Mouse (Mus musculus) urinary bladder, postnatal 25 days (tissue): Measurements from ENCODE around the gene Pfkfb4.

Experiments
- DNase-seq: peaks from one replicate; pipeline ENCODE4 v3.0.0; 2022; ENCODE audit warnings: low spot score

Gene Pfkfb4

DNA sequence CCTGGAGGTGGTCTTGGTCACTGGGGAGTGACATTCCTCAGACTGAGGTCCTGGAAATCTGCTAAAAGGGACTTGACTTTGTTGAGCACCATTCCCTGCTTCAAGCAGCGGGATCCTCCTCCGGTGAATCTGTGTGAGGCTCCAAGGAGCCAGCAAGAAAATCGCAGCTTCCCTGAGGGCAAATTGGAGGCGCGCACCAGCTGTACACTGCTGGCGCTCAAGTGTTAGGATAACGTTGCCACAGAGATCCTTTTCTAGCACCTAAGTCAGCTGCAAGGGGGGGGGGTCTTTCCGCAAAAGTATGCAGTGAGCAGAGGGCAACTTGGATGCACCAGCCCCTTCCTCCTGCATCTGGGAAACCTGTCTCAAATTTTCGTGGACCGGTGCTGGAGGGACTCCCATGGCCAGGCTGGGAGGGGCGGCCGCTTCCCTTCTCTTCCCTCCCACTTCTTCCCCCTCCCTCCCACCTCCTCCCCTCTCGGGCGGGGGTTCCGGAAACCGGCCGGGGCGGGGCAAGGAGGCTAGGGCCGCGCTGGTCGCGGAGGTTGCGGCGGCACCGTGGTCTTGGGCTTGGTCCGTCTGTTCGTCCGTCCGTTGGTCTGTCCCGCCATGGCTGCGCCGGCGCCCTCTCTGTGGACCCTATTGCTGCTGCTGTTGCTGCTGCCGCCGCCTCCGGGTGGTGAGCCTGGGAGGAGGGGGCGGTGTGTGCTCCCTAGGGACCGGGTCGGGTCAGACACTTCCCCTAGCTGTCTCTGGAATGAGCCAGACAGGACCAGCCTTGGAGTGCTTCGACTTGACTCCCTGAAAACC is 46.7 kb downstream of the Pfkfb4 start, which contains the start of gene Shisa5:
Shisa5 (plus strand) TSS at position 480 of the 810 bp plus-strand sequence.
- DNase-seq: peak; percentile 84

DNA sequence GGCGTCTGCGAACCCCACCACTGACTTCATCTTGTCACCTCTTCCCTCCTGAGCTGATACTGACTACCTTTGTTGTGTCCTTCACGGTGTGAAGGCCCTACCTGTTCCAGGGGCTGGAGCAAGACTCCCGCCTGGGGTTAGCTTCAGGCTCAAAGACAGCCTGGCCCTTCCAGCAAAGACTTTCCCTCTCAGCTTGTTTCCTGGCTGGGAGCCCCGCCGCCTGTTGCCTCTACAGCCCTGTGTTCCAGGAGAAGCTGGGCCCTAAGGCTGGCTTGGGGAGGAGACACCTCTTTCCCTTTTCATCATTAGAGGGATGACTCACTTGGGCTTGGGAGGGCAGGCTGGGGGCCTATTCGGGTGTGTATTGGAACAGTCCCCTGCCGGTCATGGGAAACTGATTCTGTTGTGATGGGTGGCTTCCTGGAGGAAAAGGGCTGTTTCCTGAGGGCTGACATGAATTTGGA is 47.4 kb downstream of the Pfkfb4 start:
- peak; percentile 51 for DNase-seq

DNA sequence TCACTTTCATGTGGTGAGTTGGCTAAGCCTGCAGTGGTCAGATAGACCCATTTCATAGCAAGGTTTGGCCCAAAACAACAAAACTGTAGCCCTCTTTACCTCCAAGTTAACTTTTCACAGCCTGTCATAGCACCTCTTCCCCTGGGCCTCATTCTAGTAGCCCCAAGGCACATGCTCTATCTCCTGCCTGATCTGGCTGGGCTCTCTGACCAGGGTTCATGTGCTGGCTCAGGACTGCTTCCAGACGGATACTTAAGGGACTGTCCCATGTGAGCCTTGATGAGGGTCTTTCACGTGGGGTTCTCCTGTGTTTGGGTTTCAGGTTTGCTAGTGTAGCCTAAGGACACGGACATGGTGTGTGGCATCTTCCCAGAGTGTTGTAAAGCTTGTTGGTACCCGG is 48.1 kb downstream of the Pfkfb4 start:
- no peak for DNase-seq

DNA sequence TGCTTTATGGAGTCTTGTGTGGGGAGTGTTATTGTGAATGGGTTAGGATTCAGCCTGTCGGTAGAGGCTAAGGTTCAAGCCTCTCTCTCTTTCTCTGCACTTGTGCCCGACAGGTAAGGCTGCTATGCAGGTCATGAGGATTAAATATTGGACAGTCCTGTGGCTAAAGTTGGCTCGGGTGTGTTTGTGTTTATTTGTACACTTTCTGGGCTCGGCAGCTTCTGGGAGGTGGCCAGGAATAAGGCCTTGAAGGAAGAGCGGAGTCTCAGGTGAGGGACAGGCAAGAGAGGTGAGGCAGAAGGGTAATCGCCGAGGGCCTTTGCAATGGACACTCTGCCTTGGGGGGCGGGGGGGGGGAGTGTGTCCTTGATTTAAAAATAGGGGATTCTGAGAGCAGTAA is 48.6 kb downstream of the Pfkfb4 start:
- DNase-seq: no peak

DNA sequence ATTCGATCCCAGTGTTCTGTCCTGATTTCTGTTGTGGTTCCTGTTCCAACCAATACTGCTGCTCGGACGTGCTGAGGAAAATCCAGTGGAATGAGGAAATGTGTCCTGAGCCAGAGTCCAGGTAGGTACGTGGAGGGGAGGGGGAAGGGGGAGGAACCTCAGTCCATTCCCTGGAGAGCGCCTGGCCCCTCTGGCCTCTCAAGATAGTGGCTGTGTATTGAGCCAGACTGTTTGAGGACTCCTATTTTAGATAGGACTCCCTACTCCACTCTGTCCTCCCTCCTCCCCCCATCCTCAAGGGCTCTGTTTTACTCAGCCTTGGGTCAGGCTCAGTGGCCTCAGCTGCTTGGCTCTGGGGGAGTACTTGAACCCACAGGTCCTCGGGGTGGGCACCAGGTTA is 49.3 kb downstream of the Pfkfb4 start:
- DNase-seq: no peak

DNA sequence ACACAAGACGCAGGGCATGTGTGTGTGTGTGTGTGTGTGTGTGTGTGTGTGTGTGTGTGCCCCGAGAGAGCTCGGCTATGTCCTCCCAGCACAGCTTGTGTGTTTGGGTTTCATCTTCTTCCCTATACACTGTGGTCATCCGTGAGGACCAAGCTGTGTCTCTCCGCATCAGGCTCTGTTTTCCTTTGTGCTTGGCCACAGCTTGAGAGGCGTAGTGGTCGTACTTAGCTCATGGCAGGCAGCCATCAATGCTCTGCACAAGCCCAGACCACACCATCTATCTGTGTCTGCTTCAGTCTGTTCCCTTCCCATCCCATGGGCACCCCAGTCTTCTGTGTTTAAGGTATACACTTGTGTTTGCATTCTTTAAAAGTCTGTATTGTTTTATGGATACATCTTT is 49.8 kb downstream of the Pfkfb4 start:
- DNase-seq: no peak

DNA sequence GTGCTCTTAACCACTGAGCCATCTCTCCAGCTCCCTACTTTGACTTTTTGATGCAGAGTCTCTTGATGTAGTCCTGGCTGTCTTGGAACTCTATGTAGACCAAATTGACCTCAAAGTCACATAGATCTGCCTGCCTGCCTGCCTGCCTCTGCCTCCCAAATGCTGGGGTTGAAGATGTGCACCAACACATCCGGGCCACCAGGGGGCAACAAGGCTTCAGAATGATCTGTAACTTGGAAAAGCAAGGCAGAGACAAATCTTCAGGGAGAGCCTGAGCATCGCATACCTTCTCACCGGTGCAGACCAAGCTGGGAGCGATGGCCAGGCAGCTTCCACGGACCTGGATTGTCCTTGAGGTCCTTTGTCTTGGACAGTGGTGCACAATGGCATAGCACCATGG is 54.7 kb downstream of the Pfkfb4 start:
- DNase-seq: peak; percentile 47

DNA sequence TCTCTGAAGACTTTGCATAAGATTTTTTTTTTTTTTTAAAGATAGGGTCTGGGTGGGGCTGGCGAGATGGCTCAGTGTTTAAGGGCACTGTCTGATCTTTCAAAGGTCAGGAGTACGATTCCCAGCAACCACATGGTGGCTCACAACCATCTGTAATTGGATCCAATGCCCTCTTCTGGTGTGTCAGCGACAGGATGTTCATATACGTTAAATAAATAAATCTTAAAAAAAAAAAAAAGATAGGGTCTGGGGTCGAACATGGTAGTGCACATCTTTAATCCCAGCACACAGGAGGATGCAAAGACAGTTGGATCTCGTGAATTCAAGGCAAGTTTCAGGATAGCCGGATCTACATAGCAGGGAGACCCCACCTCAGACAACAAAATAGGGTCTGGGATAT is 57.7 kb downstream of the Pfkfb4 start:
- no peak for DNase-seq

DNA sequence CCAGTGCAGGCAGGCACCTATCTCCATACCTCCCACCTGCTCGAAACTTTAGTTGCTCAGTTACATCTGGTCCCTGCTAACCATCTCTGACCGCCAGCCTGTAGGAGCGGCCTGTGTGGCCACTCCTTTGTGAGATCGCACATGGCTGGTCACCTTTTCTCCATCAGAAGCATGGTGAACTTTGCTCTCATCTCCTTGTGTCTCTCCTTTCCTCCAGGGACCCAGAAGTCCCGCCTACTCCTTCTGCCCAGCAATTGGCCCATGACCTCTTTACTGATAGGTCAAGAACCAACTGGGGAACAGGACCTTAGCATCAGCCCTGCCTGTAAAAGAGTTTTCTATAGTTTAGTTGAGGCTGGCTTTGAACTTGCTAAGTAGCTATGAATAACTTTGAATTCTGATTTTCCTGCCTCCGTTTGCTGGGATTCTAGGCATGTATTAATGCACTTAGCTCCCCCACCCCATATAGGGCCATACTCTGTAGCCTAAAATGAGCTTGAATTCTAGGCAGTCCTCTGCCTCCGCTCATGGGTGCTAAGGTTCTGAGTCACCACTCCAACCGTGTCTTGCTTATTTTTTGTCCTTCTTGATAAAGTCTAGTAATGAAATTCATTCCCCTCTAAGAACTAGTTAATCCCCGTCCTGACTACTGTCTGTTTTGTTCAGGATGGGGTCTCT is 58.6 kb downstream of the Pfkfb4 start:
- DNase-seq: no peak

DNA sequence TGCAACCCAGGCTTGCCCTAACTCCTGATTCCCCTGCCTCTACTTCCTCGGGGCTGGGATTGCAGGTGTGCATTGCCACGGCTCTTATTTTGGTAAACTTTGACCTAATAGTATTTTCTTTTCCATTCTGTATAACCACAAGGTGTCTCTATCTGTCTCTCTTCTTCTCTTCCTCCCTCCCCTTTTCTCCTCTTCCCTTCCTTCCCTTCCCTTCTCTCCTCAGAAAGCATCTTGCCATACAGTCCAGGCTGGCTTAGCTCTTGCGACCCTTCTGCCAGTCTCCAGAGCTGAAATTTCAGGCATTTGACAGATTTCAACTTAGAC is 59.1 kb downstream of the Pfkfb4 start:
- no peak for DNase-seq

DNA sequence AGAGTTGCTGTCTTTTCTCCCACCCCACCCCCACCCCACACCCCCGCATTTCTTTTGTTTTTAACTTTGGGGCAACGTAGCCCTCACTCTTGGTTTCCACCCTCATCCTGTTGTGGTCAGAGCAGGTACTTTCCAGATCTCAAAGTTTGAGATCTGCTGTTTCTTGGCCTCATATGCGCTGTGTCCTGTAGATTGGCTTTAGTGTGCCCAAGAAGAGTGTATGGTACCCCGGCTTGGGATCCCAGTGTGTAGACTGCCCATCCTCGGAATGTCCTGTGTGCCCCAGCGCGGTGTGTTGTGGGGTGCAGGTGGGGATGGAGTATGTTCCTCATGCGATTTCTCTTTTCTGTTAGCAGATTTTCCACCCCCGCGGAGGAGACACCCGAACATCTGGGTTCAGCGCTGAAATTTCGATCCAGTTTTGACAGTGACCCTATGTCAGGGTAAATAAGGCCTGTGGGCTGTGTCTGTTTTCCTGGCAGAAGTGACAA is 59.5 kb downstream of the Pfkfb4 start:
- DNase-seq: no peak

DNA sequence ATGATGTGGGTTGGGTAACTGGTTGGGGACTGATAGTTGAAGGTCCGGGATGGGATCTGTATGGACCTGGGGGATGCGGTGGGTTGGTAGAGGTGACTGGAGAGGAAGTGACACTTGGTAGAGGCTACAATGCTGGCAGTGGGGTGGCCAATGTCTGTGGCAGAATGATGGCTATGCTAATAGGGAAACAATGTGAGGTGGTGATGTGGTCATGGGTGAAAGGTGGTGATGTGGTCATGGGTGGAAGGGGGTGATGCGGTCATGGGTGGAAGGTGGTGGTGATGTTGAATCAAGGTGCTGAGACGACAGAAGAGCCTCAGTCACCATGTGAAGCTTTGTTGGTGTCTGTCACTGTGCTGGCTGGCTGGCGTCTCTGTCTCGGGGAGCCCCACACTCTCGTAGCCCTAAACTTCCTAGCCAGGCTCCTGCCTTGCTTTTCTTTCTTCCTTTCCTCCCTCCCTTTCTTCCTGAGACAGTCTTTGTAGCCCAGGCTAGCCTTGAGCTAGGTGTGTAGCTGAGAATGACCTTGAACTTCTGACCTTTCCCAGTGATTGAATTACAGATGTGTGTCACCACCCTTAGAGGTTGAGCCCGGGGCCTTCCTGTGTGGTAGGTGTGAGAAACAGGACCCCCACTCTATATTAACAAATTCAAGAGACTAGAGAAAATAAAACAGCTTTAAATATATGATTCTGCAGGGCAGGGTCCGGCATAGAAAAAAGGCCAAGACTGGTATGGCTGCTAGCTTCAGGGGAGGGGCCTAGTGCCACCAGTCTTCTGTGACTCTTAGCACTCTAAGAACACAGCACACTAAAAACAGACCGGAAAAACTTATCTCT is 60.3 kb downstream of the Pfkfb4 start:
- DNase-seq: no peak

DNA sequence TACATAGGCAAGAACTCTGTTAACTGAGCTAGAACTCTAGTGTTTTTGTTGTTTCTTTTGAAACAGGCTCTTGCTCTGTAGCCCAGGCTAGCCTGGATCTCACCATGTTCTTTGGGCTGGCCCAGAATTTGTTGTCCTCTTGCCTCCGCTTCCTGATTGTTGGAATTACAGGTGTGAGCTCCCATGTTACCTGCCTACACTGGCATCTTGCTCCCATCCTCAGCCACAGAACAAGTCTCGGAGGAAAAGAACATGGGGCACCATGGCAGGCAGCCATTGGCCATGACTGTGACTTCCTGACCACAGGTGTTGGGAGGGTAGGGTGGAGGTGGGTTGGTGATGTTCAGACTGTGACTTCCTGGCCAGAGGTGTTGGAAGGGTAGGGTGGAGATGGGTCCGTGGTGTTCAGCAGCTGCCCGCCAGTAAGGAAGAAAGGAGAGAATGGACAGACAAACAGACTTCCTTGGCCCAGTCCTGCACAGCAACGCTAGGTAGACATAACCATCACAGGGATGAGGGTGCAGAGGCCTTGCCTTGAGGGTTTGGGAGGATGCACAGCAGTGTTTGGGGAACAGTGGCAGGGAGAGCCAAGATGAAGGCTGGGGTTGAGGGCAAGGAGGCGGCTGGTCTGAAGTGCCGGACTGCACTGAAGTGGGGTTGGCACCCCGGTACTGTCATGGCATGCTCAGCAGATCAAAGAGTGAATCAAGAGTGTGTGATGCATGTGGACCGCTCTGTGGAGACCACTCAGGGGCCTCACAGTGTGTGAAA is 61.1 kb downstream of the Pfkfb4 start:
- DNase-seq: no peak

DNA sequence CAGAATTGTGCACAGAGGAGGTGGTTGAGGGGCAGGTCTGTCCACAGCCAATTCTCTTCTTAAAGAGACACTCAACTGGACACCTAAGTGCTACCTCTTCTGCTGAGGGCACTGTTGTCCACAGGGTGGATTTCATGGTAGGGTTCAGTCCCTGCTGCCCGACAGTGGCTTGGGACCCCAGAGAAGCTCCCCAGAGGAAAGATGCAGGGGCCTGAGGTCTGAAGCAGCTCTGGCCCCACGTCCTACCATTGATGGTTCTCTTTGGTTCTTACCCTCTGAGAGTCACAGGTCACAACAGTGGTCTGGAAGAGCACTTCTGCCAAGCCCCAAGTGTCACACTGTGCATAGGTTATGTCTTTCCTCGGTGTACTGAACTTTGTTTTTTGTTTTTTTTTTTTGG is 61.8 kb downstream of the Pfkfb4 start:
- DNase-seq: no peak

DNA sequence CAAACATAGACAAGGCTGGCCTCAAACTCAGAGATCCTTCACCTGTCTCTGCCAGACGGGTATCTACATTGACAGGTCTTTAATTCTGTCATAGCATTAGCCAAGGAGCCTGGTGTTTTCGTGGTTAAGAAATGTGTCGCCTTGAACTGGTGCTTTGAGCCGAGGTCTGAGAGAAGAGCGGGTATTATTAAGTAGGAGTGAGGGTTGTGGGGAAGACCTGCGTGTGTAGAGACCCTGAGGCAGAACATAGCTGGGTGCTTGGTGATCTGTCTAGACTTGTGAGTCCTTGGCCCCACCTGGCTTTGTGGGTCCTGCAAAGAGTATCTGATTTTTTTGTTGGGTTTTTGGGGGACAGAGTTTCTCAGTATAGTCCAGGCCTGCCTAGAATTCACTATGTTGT is 62.3 kb downstream of the Pfkfb4 start:
- no peak for DNase-seq

DNA sequence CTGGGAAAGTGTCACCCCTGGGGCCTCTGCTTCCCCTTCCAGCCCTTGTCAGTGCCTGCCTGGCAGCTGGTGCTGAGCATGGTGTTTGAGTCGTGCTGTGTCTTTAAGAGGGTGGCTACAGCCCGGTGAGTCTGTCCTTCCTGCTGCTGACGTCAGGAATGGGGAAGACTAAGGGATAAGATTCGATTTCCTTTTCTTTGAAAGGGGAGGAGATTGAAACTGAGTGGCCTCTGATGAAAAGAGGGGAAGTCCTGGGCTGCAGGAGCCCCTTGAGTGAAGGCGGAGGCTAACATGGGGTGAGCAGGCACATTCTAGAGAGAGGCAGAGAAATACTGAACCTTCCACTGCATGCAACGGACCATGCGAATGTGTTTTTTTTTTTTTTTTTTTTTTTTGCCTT is 63.1 kb downstream of the Pfkfb4 start:
- peak; percentile 49 for DNase-seq

DNA sequence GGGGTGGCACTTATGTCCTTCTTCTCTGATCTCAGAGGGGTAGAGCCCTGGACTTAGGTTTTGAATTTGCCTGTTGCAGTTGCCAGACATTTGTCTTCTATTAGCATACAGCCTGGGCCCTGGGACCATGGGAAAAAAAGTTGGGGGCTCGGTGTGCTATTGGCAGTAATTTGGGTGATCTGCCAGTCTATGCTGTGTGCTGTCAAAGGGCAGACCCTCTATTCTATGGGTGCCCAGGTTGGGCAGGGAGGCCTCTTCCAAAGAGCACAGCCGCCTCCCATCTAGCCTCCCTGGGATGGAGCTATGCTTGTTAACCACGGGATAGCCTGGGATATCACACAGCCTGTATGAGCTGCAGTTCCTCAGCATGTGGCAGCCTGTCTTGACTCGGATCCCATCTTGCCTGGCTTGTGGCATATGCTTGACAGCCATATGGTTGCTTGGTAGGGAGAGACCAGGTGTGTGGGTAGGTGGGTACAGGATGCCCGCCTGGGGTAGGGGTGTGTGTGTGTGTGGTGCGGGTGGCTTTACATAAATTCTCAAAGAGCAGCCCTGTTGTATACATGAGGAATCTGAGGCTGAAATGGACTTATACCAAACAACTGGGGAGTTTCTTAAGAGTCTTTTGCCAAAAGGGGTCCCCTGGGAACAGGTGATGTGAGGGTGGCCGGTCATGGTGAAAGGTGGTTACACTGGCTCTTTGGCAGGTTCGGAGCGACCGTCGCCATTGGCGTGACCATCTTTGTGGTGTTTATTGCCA is 63.9 kb downstream of the Pfkfb4 start:
- DNase-seq: no peak

DNA sequence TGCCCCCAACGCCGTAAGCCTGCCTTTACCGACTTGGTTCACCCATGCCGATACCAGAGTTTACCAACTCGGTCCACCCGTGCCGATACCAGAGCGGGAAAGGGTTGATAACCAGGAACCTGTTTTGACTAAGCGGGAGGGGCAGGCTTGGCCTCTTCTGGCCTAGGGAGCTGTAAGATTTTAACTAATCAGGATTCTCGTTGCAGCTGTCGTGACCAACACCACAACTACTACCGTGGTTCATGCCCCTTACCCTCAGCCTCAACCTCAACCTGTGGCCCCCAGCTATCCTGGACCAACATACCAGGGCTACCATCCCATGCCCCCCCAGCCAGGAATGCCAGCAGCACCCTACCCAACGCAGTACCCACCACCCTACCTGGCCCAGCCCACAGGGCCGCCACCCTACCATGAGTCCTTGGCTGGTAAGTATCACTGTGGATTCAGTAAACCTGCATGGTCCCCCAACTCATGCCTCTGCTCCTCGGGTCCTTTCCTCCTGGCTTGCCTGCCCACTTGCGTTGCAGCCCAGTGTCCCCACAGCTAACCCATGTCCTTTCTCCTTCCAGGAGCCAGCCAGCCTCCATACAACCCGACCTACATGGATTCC is 64.6 kb downstream of the Pfkfb4 start:
- no peak for DNase-seq

DNA sequence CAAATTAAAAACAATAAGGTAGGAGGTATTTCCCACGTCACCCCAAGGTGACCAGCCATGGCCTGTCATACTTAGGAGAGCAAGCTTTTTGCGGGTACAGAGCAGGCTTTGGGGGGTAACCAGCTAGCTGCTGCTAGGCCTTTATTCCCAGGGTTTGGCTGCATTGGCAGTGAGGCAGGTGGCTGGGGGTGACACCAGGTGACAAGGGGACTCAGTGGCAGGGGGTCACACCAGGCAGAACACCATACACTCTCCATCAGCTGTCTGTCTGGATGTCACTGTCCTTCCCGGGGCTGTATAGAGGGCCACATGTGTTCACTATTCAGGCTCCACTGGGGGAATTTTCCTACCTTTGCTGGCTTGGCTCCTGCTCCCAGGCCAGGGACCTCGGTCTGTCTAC is 65.3 kb downstream of the Pfkfb4 start:
- no peak for DNase-seq

DNA sequence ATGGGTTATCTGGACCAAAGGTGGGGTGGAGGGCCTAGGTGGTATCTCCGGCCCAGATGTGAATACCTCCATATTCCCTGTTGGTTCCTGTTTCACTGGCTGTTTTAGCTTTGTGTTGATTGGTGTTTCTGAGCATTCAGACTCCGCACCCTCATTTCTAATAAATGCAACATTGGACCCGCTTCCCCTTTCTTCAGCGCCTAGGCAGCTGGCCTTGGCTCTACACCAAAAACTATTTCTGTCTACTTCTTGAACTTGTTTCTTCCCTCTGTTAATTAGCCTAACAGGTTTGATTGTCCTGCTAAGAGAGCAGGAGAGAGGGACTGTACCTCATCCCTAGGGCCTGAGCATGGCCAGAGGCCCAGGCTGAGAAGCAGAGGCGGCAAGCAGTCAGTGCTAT is 66.0 kb downstream of the Pfkfb4 start:
- DNase-seq: no peak
